In the genomic region with DNA sequence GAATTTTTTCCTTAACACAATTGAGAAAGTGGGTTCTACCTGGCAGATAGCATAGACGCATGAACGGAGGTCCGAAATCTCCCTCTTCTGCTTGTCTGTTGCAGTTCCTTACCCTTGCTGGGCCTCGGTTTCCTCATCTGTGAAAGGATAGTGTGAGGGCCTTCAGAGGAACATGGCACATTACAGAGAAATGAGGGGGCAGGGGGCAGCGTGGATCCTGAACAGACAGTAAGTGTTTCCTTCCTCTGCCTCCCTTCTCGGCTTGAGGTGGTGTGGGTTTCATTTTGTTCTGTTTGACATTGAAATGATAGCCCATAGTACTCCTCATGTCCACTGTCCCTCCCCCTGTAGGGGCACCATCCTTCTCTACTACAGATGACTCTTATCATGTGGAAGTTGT, we compare ENCODE assay signal across 14 mouse cellular contexts. TPM values are rescaled to one million over a fixed set of nuclear protein-coding genes. Genes with fewer than 3 reads are reported as not detected.
DNase-seq lines count a peak whose midpoint lies in the region; ATAC-seq and TF ChIP-seq lines count a peak whose summit lies in the region.
"Had no signal": no experiment of that assay in that cellular context is flagged by ENCODE, and none has a peak within 500 bp of the region (broad histone marks: within the 10 kb centered on the region; RNA-seq: fewer than 3 reads in every experiment).

No protein-coding gene starts in this region.

- peaks cover 15% of the 10 kb centered on the region; the same call in 1 of the 2 replicates for H3K4me1 ChIP-seq in forebrain, postnatal 0 days (ENCODE audit: insufficient read depth)
- peaks cover 21% of the 10 kb centered on the region for H3K4me1 ChIP-seq in forebrain, embryonic 10.5 days
- peaks cover 92% of the 10 kb centered on the region for H3K4me1 ChIP-seq in liver, embryonic 13.5 days (replicated peaks)
- H3K4me1 ChIP-seq in liver, postnatal 0 days (ENCODE audit: insufficient read depth), result peaks cover 54% of the 10 kb centered on the region

- H3K27ac ChIP-seq in forebrain, postnatal 0 days (ENCODE audit: low read depth, low read length), result no peak overlapping the region
- no peak overlapping the region for H3K27ac ChIP-seq in forebrain, embryonic 10.5 days
- peak overlapping the region; percentile 82; the same call in 1 of the 2 replicates for H3K27ac ChIP-seq in liver, embryonic 13.5 days
- H3K27ac ChIP-seq in liver, postnatal 0 days (ENCODE audit: low read depth), result 0 out of 2 replicates have a peak overlapping the region, but pooled peaks have one; percentile 92
- H3K27ac ChIP-seq: embryonic facial prominence, embryonic 10.5 days; hindbrain, embryonic 13.5 days had no signal

- H3K27me3 ChIP-seq in forebrain, postnatal 0 days (ENCODE audit: insufficient read depth, low read length), result no peaks in the 10 kb centered on the region
- peaks cover 23% of the 10 kb centered on the region for H3K27me3 ChIP-seq in forebrain, embryonic 10.5 days (ENCODE audit: poor library complexity, severe bottlenecking)
- no peaks in the 10 kb centered on the region for H3K27me3 ChIP-seq in liver, embryonic 13.5 days
- H3K27me3 ChIP-seq in liver, postnatal 0 days (ENCODE audit: insufficient read depth, low read length), result no peaks in the 10 kb centered on the region
- H3K27me3 ChIP-seq: heart, embryonic 15.5 days had no signal

- H3K4me3 ChIP-seq in forebrain, postnatal 0 days (ENCODE audit: low read depth, low read length), result no peak overlapping the region
- no peak overlapping the region for H3K4me3 ChIP-seq in forebrain, embryonic 10.5 days
- H3K4me3 ChIP-seq in liver, embryonic 13.5 days (replicated peaks), result no peak overlapping the region
- H3K4me3 ChIP-seq in liver, postnatal 0 days (ENCODE audit: low read depth, low read length), result no peak overlapping the region

- WGBS in forebrain, postnatal 0 days, result 93% methylated on average over 6 of the region's 6 CpGs
- 89% methylated on average over 6 of the region's 6 CpGs for WGBS in forebrain, embryonic 10.5 days
- WGBS in liver, embryonic 13.5 days (ENCODE audit: insufficient replicate concordance), result 78% methylated on average over 6 of the region's 6 CpGs
- WGBS in liver, postnatal 0 days (ENCODE audit: insufficient replicate concordance), result 76% methylated on average over 6 of the region's 6 CpGs

- H3K4me2 ChIP-seq in forebrain, postnatal 0 days (ENCODE audit: low read depth), result no peak overlapping the region
- peak overlapping the region; percentile 100 for H3K4me2 ChIP-seq in liver, embryonic 13.5 days
- peak overlapping the region; percentile 97; the same call in 1 of the 2 replicates for H3K4me2 ChIP-seq in liver, postnatal 0 days (ENCODE audit: low read depth, low read length)

- TF ChIP-seq EP300 in liver, postnatal 0 days (IDR thresholded peaks at IDR 0.05; ENCODE audit: low read depth), result no peak

- DNase-seq in forebrain, postnatal 0 days, result no peak
- DNase-seq in forebrain, embryonic 10.5 days (ENCODE audit: extremely low spot score, low spot score), result no peak
- no peak for DNase-seq in liver, embryonic 13.5 days
- DNase-seq in liver, result no peak
- DNase-seq in liver, postnatal 0 days, result no peak
- DNase-seq in kidney, postnatal 4 days, result no peak
- DNase-seq: adrenal gland, adult 2 months; gastrocnemius, postnatal 36 days; heart, adult 18-20 months; heart, postnatal 14 days had no signal

- no peaks in the 10 kb centered on the region for H3K36me3 ChIP-seq in forebrain, postnatal 0 days (ENCODE audit: insufficient read depth)
- no peaks in the 10 kb centered on the region for H3K36me3 ChIP-seq in forebrain, embryonic 10.5 days (replicated peaks)
- no peaks in the 10 kb centered on the region for H3K36me3 ChIP-seq in liver, embryonic 13.5 days
- no peaks in the 10 kb centered on the region for H3K36me3 ChIP-seq in liver, postnatal 0 days (replicated peaks; ENCODE audit: insufficient read depth, low read length)
- H3K36me3 ChIP-seq: embryonic facial prominence, embryonic 10.5 days; heart, embryonic 15.5 days; hindbrain, embryonic 13.5 days had no signal

- H3K9ac ChIP-seq in forebrain, postnatal 0 days, result no peak overlapping the region
- H3K9ac ChIP-seq in liver, embryonic 13.5 days, result no peak overlapping the region
- H3K9ac ChIP-seq in liver, postnatal 0 days (replicated peaks), result no peak overlapping the region
- H3K9ac ChIP-seq: heart, embryonic 15.5 days; hindbrain, embryonic 13.5 days had no signal

- H3K9me3 ChIP-seq in forebrain, postnatal 0 days (ENCODE audit: low read length), result no peaks in the 10 kb centered on the region
- no peaks in the 10 kb centered on the region for H3K9me3 ChIP-seq in forebrain, embryonic 10.5 days
- no peaks in the 10 kb centered on the region for H3K9me3 ChIP-seq in liver, embryonic 13.5 days (replicated peaks)
- no peaks in the 10 kb centered on the region for H3K9me3 ChIP-seq in liver, postnatal 0 days (ENCODE audit: low read length)
- H3K9me3 ChIP-seq: embryonic facial prominence, embryonic 10.5 days; heart, embryonic 15.5 days; hindbrain, embryonic 13.5 days had no signal

- TF ChIP-seq CTCF in forebrain, postnatal 0 days (IDR thresholded peaks at IDR 0.05; ENCODE audit: low read depth), result 0 out of 2 replicates have a peak, but pooled peaks have one; percentile 3
- TF ChIP-seq CTCF in liver, postnatal 0 days (IDR thresholded peaks at IDR 0.05; ENCODE audit: low read depth), result no peak

- ATAC-seq in forebrain, postnatal 0 days, result no peak
- ATAC-seq in liver, embryonic 13.5 days (ENCODE audit: low read depth), result no peak
- ATAC-seq in liver, postnatal 0 days, result no peak
- ATAC-seq: hindbrain, postnatal 0 days had no signal

RNA-seq across cellular contexts. Expression of a gene that starts 5.8 kb away (rescaled TPM):
- total RNA-seq in forebrain, postnatal 0 days (2014; rRNA removed), result 18.9 and 22.8 TPM in 2 replicates
- 16.0 and 17.9 TPM in 2 replicates for polyA plus RNA-seq in forebrain, postnatal 0 days (2015; fragmentation: Nextera tagmentation; extraction: Ambion mirVana)
- polyA plus RNA-seq in forebrain, embryonic 10.5 days (2016; fragmentation: Nextera tagmentation; extraction: Ambion mirVana), result 6.4 and 6.5 TPM in 2 replicates
- 22.2 and 23.7 TPM in 2 replicates for polyA plus RNA-seq in liver, embryonic 13.5 days (2015; fragmentation: Nextera tagmentation; extraction: Ambion mirVana)
- 25.6 and 25.8 TPM in 2 replicates for polyA plus RNA-seq in liver, postnatal 0 days (2015; fragmentation: Nextera tagmentation; extraction: Ambion mirVana)

RNA-seq across cellular contexts. Expression of a gene that starts 58.0 kb away (rescaled TPM):
- 1.8 and 3.2 TPM in 2 replicates for total RNA-seq in forebrain, postnatal 0 days (2014; rRNA removed)
- 7.1 and 7.3 TPM in 2 replicates for polyA plus RNA-seq in forebrain, postnatal 0 days (2015; fragmentation: Nextera tagmentation; extraction: Ambion mirVana)
- polyA plus RNA-seq in forebrain, embryonic 10.5 days (2016; fragmentation: Nextera tagmentation; extraction: Ambion mirVana), result 1.1 TPM in 2 replicates
- polyA plus RNA-seq in liver, embryonic 13.5 days (2015; fragmentation: Nextera tagmentation; extraction: Ambion mirVana), result 6.7 and 8.6 TPM in 2 replicates
- 36.6 and 49.7 TPM in 2 replicates for polyA plus RNA-seq in liver, postnatal 0 days (2015; fragmentation: Nextera tagmentation; extraction: Ambion mirVana)

Comparison
In these comparisons a context has a peak if more than half of its experiments do, and no peak if none do; other contexts are left out.
1. H3K27ac ChIP-seq: peak in liver, embryonic 13.5 days (single experiment) and liver, postnatal 0 days (single experiment); none in forebrain, postnatal 0 days (single experiment) and forebrain, embryonic 10.5 days (single experiment).